Mouse (Mus musculus): Measurements from ENCODE around the gene Pcnx3. TPM values are rescaled to one million over a fixed set of nuclear protein-coding genes. Genes with fewer than 3 reads are reported as not detected.

Pcnx3 gene
- polyA plus RNA-seq, 1 experiment = 54.9 TPM

GRCm38 (mm10) chr19:5646731-5647330 lies 41.9 kb downstream of the Pcnx3 start:
- H3K4me1 ChIP-seq (ENCODE audit: control insufficient read depth, insufficient read depth, low read length) = peaks cover 15% of the 10 kb centered on the region
- no peak overlapping the region for H3K4me3 ChIP-seq (ENCODE audit: insufficient read depth, low read length)
- TF ChIP-seq CTCF (IDR thresholded peaks at IDR 0.05; ENCODE audit: low read depth, low read length) (no peak), POLR2A (IDR thresholded peaks at IDR 0.05; ENCODE audit: borderline replicate concordance, low read depth, low read length) (no peak)
- no peak overlapping the region for H3K27ac ChIP-seq (ENCODE audit: insufficient read depth, low read depth, low read length)

DNA sequence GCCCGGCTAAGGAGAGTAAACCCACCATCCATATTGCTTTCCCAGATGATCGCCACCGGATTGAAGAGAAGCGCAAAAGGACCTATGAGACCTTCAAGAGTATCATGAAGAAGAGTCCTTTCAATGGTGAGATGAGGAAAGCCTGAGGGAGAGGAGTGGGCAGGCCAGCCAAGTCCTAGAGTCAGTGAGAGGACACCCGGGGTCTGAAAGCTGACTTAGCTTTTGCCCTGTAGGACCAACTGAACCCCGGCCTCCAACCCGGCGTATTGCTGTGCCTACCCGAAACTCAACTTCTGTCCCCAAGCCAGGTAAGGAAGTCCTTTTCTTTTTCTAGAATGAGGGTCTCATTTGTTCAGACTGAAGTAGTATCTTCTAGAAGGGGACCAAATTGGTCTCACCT lies 43.4 kb downstream of the Pcnx3 start:
- TF ChIP-seq POLR2A (IDR thresholded peaks at IDR 0.05; ENCODE audit: borderline replicate concordance, low read depth, low read length) = no peak
- TF ChIP-seq CTCF (IDR thresholded peaks at IDR 0.05; ENCODE audit: low read depth, low read length) = no peak
- no peak overlapping the region for H3K27ac ChIP-seq (ENCODE audit: insufficient read depth, low read depth, low read length)
- peaks cover 15% of the 10 kb centered on the region for H3K4me1 ChIP-seq (ENCODE audit: control insufficient read depth, insufficient read depth, low read length)
- H3K4me3 ChIP-seq (ENCODE audit: insufficient read depth, low read length) = no peak overlapping the region

- Histone ChIP-seq H3K27ac (ENCODE audit: insufficient read depth, low read depth, low read length) (no peak overlapping the region), H3K4me1 (ENCODE audit: control insufficient read depth, insufficient read depth, low read length) (peaks cover 19% of the 10 kb centered on the region), H3K4me3 (ENCODE audit: insufficient read depth, low read length) (no peak overlapping the region)
- TF ChIP-seq CTCF (IDR thresholded peaks at IDR 0.05; ENCODE audit: low read depth, low read length) (no peak), POLR2A (IDR thresholded peaks at IDR 0.05; ENCODE audit: borderline replicate concordance, low read depth, low read length) (no peak)
Observed at GRCm38 (mm10) chr19:5641641-5642040, 47.1 kb downstream of the Pcnx3 start.

GRCm38 (mm10) chr19:5641021-5641420 lies 47.7 kb downstream of the Pcnx3 start:
- Histone ChIP-seq H3K4me1 (ENCODE audit: control insufficient read depth, insufficient read depth, low read length) (peaks cover 25% of the 10 kb centered on the region), H3K4me3 (ENCODE audit: insufficient read depth, low read length) (no peak overlapping the region), H3K27ac (ENCODE audit: insufficient read depth, low read depth, low read length) (no peak overlapping the region)
- TF ChIP-seq POLR2A (IDR thresholded peaks at IDR 0.05; ENCODE audit: borderline replicate concordance, low read depth, low read length) (no peak), CTCF (IDR thresholded peaks at IDR 0.05; ENCODE audit: low read depth, low read length) (no peak)

DNA sequence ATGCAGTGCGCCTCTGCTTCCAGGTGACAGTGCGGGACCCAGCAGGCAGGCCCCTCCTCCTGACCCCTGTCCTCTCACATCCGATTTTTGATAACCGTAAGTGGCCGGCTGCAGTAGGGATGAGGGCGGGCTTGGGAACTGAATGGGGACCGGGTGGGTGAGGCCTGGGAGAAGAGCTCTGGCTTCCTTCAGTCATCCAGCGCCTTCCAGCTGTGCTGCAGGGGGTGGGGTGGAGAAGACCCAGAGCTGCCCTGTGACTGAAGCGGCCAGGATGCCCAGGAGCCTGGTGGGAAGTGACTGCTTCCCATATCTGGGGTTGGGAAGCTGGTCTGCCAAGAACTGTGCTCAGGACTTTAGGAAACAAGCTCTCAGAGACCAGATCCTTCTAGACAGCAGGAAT lies 48.4 kb downstream of the Pcnx3 start:
- Histone ChIP-seq H3K27ac (ENCODE audit: insufficient read depth, low read depth, low read length) (no peak overlapping the region), H3K4me1 (ENCODE audit: control insufficient read depth, insufficient read depth, low read length) (peaks cover 25% of the 10 kb centered on the region), H3K4me3 (ENCODE audit: insufficient read depth, low read length) (no peak overlapping the region)
- no peak for TF ChIP-seq CTCF (IDR thresholded peaks at IDR 0.05; ENCODE audit: low read depth, low read length)
- TF ChIP-seq POLR2A (IDR thresholded peaks at IDR 0.05; ENCODE audit: borderline replicate concordance, low read depth, low read length) = no peak

GRCm38 (mm10) chr19:5638416-5639005 lies 50.2 kb downstream of the Pcnx3 start:
- H3K27ac ChIP-seq (ENCODE audit: insufficient read depth, low read depth, low read length) = no peak overlapping the region
- peak overlapping the region; percentile 94 for H3K4me3 ChIP-seq (ENCODE audit: insufficient read depth, low read length)
- peaks cover 25% of the 10 kb centered on the region for H3K4me1 ChIP-seq (ENCODE audit: control insufficient read depth, insufficient read depth, low read length)
- TF ChIP-seq CTCF (IDR thresholded peaks at IDR 0.05; ENCODE audit: low read depth, low read length) = no peak
- no peak for TF ChIP-seq POLR2A (IDR thresholded peaks at IDR 0.05; ENCODE audit: borderline replicate concordance, low read depth, low read length)

GRCm38 (mm10) chr19:5637069-5638047 lies 51.4 kb downstream of the Pcnx3 start, which contains the start of gene Rela:
TSS of gene Rela (plus strand) at chr19:5637483.
- peak within 1 kb of the TSS; percentile 94 for H3K4me3 ChIP-seq (ENCODE audit: insufficient read depth, low read length)
- H3K4me1 ChIP-seq (ENCODE audit: control insufficient read depth, insufficient read depth, low read length) = peaks cover 25% of the 10 kb centered on the region
- peak within 1 kb of the TSS; percentile 84 for H3K27ac ChIP-seq (ENCODE audit: insufficient read depth, low read depth, low read length)
- TF ChIP-seq CTCF (IDR thresholded peaks at IDR 0.05; ENCODE audit: low read depth, low read length) (no peak), POLR2A (IDR thresholded peaks at IDR 0.05; ENCODE audit: borderline replicate concordance, low read depth, low read length) (no peak)

DNA sequence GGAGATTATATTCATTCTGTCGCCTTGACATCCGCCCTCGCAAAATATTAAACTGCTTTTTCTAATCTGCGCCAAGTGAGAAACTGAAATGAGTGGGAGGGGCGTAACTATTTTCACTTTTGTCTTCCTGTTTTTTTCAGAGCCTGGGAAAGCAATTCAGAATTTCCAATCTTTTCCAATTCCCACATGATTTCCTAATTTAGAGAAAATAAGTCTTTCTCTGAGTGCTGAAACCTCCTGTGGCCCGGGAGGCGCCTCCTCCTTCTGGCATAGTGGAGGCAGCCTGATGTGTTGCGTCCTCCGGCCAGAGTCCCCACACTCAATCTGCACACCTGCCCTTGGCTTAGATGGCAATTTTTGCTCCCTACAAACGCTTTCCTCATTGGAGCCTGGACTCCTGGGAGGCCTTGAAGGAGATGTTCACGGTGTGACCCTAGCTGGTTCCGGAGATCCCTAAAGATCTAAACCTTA lies 52.1 kb downstream of the Pcnx3 start:
- peaks cover 25% of the 10 kb centered on the region for H3K4me1 ChIP-seq (ENCODE audit: control insufficient read depth, insufficient read depth, low read length)
- TF ChIP-seq CTCF (IDR thresholded peaks at IDR 0.05; ENCODE audit: low read depth, low read length) = no peak
- TF ChIP-seq POLR2A (IDR thresholded peaks at IDR 0.05; ENCODE audit: borderline replicate concordance, low read depth, low read length) = no peak

DNA sequence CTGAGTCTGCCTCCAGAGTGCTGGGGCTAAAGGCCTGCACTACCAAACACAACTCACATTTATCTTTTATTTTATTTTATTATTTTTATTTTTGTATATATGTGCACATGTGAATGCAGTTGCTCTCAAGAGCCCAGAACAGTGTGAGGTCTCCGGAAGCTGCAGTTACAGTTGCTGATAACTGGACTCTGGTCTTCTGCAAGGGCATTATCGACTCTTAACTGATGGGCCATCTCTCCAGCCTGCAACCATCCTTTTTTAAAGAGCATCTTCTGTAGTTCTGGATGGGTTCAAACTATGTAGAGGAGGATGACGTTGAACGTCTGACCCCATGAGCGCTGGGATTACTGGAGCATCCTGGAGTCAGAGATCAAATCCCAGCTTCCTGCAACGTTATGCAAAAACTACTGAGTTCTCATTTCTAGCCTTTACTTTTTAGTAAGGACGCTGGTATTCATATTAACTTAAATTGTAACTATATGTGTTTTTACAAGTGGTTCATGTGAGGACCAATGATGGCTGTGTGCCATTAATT lies 52.6 kb downstream of the Pcnx3 start:
- H3K27ac ChIP-seq (ENCODE audit: insufficient read depth, low read depth, low read length) = no peak overlapping the region
- TF ChIP-seq CTCF (IDR thresholded peaks at IDR 0.05; ENCODE audit: low read depth, low read length) (no peak), POLR2A (IDR thresholded peaks at IDR 0.05; ENCODE audit: borderline replicate concordance, low read depth, low read length) (no peak)
- H3K4me3 ChIP-seq (ENCODE audit: insufficient read depth, low read length) = no peak overlapping the region
- H3K4me1 ChIP-seq (ENCODE audit: control insufficient read depth, insufficient read depth, low read length) = peaks cover 25% of the 10 kb centered on the region

More for the DNA sequence above, 52.1 kb downstream of the Pcnx3 start:
- Histone ChIP-seq H3K27ac (ENCODE audit: insufficient read depth, low read depth, low read length) (peak overlapping the region; percentile 84), H3K4me3 (ENCODE audit: insufficient read depth, low read length) (peak overlapping the region; percentile 94)

All from bone marrow macrophage, adult 2 months (primary cell).